Mouse (Mus musculus): ENCODE data around the gene Krt82.

Krt82 gene

GRCm38 (mm10) chr15:101550567-101550966, at the start of gene Krt82:
Krt82 (minus strand) TSS chr15:101550667.
- DNase-seq (ENCODE audit: low spot score): no peak

DNA sequence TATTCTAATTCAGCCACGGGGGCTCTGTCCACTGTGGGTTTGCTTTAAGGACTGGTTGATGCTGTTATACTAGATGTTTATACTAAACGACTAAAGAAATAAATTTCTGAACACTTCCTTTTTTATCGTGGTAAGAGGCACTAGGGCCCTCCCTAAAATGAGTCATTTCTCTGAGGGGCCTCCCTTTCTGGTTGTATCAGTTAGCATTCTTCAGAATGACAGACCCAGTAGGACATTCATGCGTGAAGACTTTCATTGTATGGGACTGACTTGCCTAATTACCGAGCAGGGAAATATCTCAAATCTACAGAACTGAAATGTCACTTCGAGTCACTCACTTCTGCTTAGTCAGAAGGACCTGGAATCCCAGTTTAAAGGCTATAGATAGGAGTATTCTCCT, 48.7 kb upstream of the Krt82 start:
- peak; percentile 76 for DNase-seq (ENCODE audit: low spot score)

DNA sequence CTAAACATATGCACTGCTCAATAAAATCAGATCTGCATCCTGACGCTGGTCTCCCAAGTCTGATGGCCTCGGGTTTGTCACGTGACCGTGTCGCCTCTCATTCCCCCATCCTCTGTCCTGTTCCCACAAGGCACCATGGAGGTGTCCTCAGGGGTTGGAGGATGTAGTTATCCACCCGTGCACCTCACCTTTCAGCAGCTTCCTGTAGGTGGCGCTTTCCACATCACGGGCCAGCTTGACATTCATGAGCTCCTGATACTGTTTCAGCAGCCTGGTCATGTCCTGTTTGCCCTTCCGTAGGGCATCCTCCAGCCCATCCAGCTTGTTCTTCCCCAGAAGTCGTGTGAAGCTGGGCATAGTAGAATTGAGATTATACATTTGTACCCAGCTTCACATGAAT, 37.7 kb upstream of the Krt82 start:
- peak; percentile 12 for DNase-seq (ENCODE audit: low spot score)

DNA sequence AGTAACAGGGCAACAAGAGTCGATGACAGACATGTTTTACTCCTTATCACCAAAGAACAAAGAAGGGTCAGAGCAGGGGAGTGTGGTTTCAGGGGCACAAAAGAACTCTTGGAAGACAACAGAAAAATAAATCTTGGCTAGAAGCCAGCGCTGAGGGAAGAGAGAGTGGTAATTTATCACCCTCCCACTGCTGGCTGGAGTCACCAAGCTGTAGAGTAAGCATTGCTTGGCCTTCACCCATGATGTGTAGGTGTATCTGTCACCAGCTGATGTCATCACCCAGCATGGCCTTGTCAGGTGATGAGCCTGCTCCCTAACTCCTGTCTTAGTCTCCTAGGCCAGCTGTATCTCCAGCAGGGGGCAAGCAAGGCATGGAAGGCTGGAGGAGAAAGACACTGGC, 34.0 kb upstream of the Krt82 start:
- DNase-seq (ENCODE audit: low spot score): no peak

DNA sequence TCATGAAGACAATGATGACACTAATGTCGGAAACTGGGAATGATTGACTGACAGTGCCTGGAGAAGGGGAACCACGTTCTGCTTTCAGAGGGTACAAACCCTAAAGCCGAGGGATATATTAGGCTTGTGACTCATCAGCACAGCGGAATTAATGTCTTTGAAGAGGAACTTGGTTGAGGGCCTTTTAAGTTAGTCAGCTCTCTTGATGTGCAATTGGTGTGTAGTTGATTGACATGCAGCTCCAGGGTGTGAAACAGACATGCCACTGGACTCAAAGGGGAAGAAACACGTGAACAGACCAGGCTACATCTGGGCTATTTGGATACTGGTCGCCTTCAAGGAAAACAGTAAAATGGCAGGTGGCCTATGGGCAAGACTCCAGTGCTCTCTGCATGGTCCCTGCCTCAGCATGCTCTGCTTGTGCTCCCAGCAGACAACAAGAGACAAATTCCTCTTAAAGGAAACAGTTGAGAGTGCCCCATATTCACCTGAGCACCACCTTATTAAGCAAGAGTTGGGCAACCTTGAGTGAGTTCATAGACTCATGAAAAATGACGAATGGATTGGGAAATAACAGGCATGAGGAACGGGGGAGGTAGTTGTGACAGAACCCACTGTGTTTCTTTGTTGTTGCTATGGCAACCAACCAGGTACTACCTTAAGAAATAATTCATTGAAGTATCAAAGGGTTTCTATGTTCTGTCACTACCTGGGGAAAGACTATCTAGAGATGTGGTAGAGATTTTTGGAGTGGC, 32.9 kb upstream of the Krt82 start:
- DNase-seq (ENCODE audit: low spot score): no peak

- no peak for DNase-seq (ENCODE audit: low spot score)
These were observed 31.2 kb upstream of the Krt82 start for GRCm38 (mm10) chr15:101581701-101582100.

DNA sequence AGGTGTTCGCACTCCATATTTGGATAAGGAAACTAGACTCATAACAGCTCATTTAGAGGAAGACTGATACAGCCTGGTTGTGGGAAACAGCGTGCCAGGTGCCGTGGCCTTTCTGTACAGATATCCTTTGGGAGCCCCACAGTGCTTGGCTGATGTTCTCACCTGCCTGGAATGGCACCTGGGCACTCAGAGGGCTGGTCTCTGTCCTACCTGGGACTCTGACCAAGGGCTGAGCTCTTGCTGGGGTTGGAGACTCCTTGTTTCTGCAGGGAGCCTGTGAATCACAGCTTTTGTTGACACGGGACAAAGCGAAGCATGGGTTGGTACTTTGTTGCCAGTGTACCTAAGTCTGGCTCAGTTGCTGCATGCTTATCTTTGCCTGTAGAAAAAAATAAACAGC, 25.0 kb upstream of the Krt82 start:
- DNase-seq (ENCODE audit: low spot score): no peak

DNA sequence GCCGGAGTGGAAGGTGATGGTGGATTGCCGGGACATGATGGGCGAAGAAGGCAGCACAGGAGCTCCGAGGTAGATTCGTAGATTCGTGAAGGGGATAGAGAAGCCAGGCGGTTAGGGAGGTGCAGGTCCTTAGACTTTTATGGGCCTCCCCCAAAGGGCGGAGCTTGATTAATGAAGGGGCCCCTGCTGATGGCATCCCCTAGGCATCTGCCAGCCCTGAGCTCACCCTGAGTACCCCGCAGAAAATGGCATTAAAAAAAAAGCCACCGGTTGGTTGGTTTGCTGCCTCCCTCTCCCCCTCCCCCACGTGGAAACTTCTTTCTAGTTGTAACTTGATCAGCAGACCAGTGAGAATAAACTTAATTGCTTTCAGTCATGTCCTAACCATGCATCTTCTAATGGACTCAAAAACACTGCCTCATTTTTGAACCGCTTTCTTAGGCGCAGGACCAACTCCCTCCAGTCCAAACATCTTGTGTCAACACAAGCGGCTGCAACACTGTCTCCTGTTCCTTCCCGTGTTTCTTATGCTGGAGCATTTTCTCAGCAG, 23.4 kb upstream of the Krt82 start, which contains the start of gene Krt75:
Krt75 (minus strand) TSS at position 109 of the 550 bp plus-strand sequence.
- DNase-seq (ENCODE audit: low spot score): no peak

DNA sequence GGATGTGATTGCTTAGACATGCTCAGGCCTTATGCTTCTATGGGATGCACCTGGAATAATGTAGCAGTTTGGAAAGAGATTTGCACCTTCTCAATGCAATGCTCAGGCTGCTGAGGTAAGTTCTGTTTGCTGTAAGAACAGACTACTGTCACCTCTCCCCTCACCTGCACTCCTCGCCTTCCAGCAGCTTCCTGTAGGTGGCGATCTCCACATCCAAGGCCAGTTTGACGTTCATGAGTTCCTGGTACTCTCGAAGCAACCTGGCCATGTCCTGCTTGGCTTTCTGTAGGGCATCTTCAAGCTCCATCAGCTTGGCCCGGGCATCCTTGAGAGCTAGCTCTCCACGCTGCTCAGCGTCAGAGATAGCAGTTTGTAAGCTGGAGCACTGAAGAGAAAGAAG, 17.3 kb upstream of the Krt82 start:
- DNase-seq (ENCODE audit: low spot score): peak; percentile 32

- DNase-seq (ENCODE audit: low spot score): no peak
These were observed 12.4 kb upstream of the Krt82 start, which contains the start of gene Krt90 for GRCm38 (mm10) chr15:101562850-101563249. Krt90 (minus strand) TSS chr15:101562950.

DNA sequence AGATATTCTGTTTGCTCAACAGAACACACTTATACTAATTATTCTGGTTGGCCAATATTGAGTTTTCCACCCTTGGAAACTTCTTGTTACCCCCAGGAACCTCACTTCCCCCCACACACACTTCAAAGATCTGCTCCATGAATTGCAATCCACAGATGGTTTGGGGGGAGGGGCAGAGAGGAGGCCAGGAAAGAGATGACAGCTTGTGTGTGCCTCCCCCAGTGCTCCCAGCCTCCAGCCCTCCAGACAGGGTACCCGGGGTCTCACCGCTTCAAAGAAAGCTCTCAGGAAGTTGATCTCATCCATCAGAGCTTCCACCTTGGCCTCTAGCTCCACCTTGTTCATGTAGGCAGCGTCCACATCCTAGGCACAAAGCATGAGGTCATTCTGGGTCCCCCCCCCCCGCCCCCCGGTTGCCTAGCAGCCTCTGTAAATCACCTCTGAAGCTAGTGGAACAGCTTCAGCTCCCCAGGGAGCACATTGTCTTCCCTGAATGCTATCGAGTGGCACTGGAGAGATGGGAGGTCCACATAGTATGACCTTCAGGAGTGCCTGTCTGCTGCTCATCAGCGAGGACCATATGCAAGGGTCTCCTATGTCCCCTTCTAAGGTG, 7.7 kb upstream of the Krt82 start:
- DNase-seq (ENCODE audit: low spot score): peak; percentile 70

DNA sequence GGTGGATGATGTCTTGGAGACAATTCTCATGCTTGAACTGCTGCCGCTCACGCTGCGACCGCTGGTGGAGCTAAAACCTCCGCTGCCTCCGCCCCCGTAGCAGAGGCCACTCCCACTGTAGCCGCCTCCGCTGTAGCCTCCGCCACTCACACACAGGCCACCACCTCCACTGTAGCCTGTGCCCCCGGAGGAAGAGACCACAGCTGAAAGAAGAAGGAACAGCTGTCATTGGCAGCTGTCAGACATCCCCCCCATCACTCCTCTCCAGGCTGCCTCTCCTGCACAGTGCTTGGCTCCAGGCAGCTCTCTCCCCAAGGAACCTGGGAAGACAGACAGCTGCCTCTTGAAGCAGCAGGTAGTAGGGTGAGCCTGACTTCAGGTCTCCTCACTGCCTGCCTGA, 2.7 kb upstream of the Krt82 start:
- DNase-seq (ENCODE audit: low spot score): peak; percentile 81

DNA sequence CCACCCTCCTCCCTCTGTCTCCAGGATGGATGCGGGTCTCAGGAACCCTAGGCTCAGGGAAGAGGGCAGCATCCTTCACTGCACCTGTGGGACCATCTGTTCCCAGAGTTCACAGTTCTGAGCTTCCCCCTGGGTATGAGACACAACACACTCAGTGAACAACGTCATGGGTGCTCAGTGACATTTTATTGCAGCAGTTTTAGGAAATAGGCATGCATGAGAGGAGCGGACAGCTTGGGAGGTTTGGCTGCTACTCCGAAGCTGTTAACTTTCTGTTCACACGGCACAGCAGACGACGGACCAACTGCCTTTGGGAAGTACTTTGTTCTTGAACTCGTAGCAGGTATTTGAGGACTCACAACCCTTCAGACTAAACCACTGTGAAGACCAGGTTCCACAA, 1.7 kb upstream of the Krt82 start:
- no peak for DNase-seq (ENCODE audit: low spot score)

DNA sequence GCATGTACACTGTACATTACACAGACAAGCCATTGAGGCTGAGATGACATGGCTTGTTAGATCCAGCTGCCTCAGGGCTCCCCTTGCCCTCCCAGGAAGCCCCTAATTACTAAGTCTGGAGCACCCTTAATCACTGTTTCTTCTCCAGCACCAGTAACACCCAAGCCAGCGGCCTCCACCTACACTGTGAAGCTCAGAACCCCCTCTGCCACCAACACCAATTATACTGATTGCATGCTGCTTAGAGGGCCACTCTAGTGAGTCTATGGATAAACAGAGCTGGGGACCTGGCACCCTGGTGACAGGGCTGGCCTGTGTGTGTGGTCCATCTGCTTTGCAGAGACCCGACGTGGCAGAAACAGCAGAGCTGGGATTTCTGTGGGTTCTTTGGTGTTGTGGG, 6.0 kb downstream of the Krt82 start:
- DNase-seq (ENCODE audit: low spot score): peak; percentile 30

DNA sequence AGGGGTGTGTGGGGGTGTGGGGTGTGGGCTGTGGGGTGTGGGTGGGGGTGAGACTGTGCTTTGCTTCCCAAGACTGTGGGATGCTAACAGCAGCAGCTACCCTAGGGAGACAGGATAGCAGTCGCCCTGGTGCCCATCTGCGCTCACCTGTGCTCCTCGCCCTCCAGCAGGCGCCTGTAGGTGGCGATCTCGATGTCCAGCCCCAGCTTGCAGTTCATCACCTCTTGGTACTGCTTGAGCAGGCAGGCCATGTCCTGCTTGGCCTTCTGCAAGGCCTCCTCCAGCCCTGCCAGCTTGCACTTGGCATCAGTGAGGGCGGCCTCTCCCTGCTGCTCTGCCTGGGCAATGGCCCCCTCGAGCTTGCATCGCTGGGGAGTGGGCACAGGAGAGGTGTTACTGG, 7.9 kb downstream of the Krt82 start:
- no peak for DNase-seq (ENCODE audit: low spot score)

GRCm38 (mm10) chr15:101538580-101538900, 11.9 kb downstream of the Krt82 start:
- DNase-seq (ENCODE audit: low spot score): no peak

GRCm38 (mm10) chr15:101537864-101538579, 12.4 kb downstream of the Krt82 start:
- peak; percentile 43 for DNase-seq (ENCODE audit: low spot score)

GRCm38 (mm10) chr15:101536054-101536850, 14.2 kb downstream of the Krt82 start:
- DNase-seq (ENCODE audit: low spot score): no peak

DNA sequence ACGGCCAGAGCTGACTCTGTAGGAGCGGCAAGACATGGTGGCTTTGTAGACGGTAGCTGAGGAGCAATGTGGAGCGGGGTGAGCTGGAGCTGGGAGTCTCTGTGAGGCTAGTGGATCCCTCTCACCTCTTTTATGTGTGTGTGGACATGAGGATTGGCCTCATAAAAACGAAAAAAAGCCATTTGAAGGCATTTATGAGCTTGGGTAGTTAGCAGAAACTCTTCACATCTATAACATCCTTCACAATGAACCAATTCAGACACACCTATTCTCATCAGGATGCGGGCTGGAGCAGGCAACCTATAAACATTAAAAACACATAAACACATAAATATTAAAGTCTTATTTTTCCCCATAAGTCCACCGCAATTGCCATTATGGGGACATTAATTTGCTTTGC, 17.7 kb downstream of the Krt82 start, which contains the start of gene Krt84:
Krt84 (minus strand) TSS at position 101 of the 400 bp plus-strand sequence.
- DNase-seq (ENCODE audit: low spot score): no peak

- DNase-seq (ENCODE audit: low spot score): no peak
These were observed 27.8 kb downstream of the Krt82 start for GRCm38 (mm10) chr15:101522556-101523232.

- peak; percentile 93 for DNase-seq (ENCODE audit: low spot score)
These were observed 30.7 kb downstream of the Krt82 start for GRCm38 (mm10) chr15:101519792-101520191.
